In the genomic region with DNA sequence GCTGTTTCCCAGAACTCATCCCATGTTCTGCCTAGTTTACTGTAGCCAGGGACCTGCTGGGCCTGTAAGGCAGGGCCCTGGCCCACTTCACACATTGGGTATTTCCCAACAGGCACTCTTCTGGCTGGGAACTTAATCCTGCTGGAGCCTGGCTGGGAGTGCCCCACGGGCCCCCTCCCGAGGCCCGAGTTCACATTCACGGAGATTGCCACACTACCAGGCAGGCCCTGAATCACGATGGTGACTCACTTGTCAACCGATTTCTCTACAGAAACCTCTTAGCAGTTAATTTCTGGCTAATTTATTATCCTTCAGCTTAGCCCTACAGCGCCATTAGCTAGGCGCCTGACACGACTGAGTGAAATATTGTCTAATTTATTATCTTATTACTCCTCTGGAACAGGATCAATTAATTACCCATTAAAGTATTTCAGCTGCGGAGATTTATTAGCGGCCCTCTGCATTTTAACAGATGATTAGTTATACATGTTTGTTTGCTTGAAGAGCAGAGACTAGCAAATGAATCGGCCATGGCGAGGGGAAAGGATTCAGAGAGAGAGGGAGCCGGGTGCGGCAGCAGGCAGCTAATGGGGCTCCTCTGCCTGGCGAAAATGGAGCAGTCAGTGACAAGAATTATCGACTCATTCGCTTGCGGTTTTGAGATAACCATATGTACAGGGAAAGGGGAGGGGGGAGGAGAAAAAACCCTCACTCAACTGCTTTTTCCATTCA, we compare ENCODE assay signal across 8 mouse cellular contexts.
DNase-seq lines count a peak whose midpoint lies in the region; ATAC-seq and TF ChIP-seq lines count a peak whose summit lies in the region.

No protein-coding gene starts in this region.

- H3K4me3 ChIP-seq in hindbrain, embryonic 15.5 days, result no peak overlapping the region
- H3K4me3 ChIP-seq in lung, adult 2 months (replicated peaks; ENCODE audit: extremely low read depth, low read depth, low read length), result no peak overlapping the region

- 35% methylated on average over 19 of the region's 19 CpGs for WGBS in hindbrain, embryonic 15.5 days
- 54% methylated on average over 19 of the region's 19 CpGs for WGBS in lung, adult 2 months

- no peaks in the 10 kb centered on the region for H3K36me3 ChIP-seq in hindbrain, embryonic 15.5 days

- no peaks in the 10 kb centered on the region for H3K27me3 ChIP-seq in hindbrain, embryonic 15.5 days

- ATAC-seq in monocyte, adult 5-6 weeks (replicated peaks; ENCODE audit: insufficient number of reproducible peaks, low FRiP score, low TSS enrichment, poor library complexity, severe bottlenecking), result no peak
- ATAC-seq in hindbrain, embryonic 15.5 days (ENCODE audit: low FRiP score, low read depth), result peak; percentile 59

- TF ChIP-seq CTCF in lung, adult 2 months (IDR thresholded peaks at IDR 0.05; ENCODE audit: insufficient read depth, low read length), result no peak

- TF ChIP-seq POLR2A in lung, adult 2 months (IDR thresholded peaks at IDR 0.05; ENCODE audit: borderline replicate concordance, extremely low read depth, low read depth, low read length), result no peak

- DNase-seq in monocyte, adult 2 months (ENCODE audit: low read depth in 1 of 2, low spot score in 2 of 2), result peak; percentile 13 to 21
- peak; percentile 33 to 69 for DNase-seq in cerebellum, postnatal 14 days
- DNase-seq in lung, adult 2 months, result peak; percentile 28
- DNase-seq in urinary bladder, postnatal 14 days (ENCODE audit: low spot score), result peak; percentile 50
- no peak for DNase-seq in right cerebral cortex, postnatal 25 days
- no peak for DNase-seq in T-cell, adult 2 months (ENCODE audit: low spot score)

- no peak overlapping the region for H3K9ac ChIP-seq in hindbrain, embryonic 15.5 days

- peaks cover 26% of the 10 kb centered on the region for H3K4me1 ChIP-seq in hindbrain, embryonic 15.5 days (replicated peaks)
- H3K4me1 ChIP-seq in lung, adult 2 months (ENCODE audit: control insufficient read depth, insufficient read depth, low read length), result no peaks in the 10 kb centered on the region

- peak overlapping the region; percentile 70 for H3K27ac ChIP-seq in hindbrain, embryonic 15.5 days (replicated peaks)

- peak overlapping the region; percentile 30 for H3K4me2 ChIP-seq in hindbrain, embryonic 15.5 days

- no peaks in the 10 kb centered on the region for H3K9me3 ChIP-seq in hindbrain, embryonic 15.5 days

Comparison
In these comparisons a context has a peak if more than half of its experiments do, and no peak if none do; other contexts are left out.
1. DNase-seq: peak in monocyte, adult 2 months (2 of 2), cerebellum, postnatal 14 days (2 of 2), lung, adult 2 months (single experiment) and urinary bladder, postnatal 14 days (single experiment); none in right cerebral cortex, postnatal 25 days (single experiment) and T-cell, adult 2 months (single experiment).